Mouse (Mus musculus): ENCODE measurements around the gene Ahrr. TPM values are rescaled to one million over a fixed set of nuclear protein-coding genes. Genes with fewer than 3 reads are reported as not detected.

The Ahrr gene
- 0.27 and 0.32 TPM in 2 replicates for total RNA-seq (2012; rRNA removed)

GRCm38 (mm10) chr13:74292167-74292566 is at the start of gene Ahrr:
TSS of gene Ahrr (minus strand) at chr13:74292331.
- H3K27ac ChIP-seq (ENCODE audit: insufficient read depth, low read depth, low read length, poor library complexity, severe bottlenecking): no peak within 1 kb of the TSS
- H3K36me3 ChIP-seq (ENCODE audit: control insufficient read depth, insufficient read depth, low read length, poor library complexity, severe bottlenecking): no peaks in the 10 kb centered on the region
- TF ChIP-seq ZC3H11A (IDR thresholded peaks at IDR 0.05; ENCODE audit: borderline replicate concordance, low read depth, low read length) (0 out of 2 replicates have a peak, but pooled peaks have one; percentile 28), HCFC1 (IDR thresholded peaks at IDR 0.05; ENCODE audit: borderline replicate concordance, insufficient read depth, low read length) (no peak)
- in situ Hi-C loops (cut with MboI; ENCODE audit: low sequenced_read_pairs in 2 of 2, unreplicated experiment in 2 of 2): no loop called here
- no peaks in the 10 kb centered on the region; a peak in 1 of 4 replicates for H3K4me1 ChIP-seq (ENCODE audit: control insufficient read depth in 2 of 2, insufficient read depth in 2 of 2, low read length in 2 of 2, poor library complexity in 1 of 2)
- no peaks in the 10 kb centered on the region for H3K9me3 ChIP-seq (ENCODE audit: control insufficient read depth, insufficient read depth, low read depth, low read length)
- peak within 1 kb of the TSS; percentile 23 to 55; a peak in 3 of 4 replicates for H3K4me3 ChIP-seq (ENCODE audit: insufficient read depth in 1 of 2, low read depth in 1 of 2, low read length in 2 of 2, poor library complexity in 1 of 2, severe bottlenecking in 1 of 2)
- DNase-seq (ENCODE audit: low read depth, low spot score): peak; percentile 53
- H3K9ac ChIP-seq (ENCODE audit: insufficient read depth, low read depth, low read length, poor library complexity, severe bottlenecking): no peak within 1 kb of the TSS

GRCm38 (mm10) chr13:74341036-74341435 is 48.9 kb upstream of the Ahrr start:
- H3K36me3 ChIP-seq (ENCODE audit: control insufficient read depth, insufficient read depth, low read length, poor library complexity, severe bottlenecking): peaks cover 11% of the 10 kb centered on the region
- peak; percentile 63 for DNase-seq (ENCODE audit: low read depth, low spot score)
- peak; percentile 90 for TF ChIP-seq ZC3H11A (IDR thresholded peaks at IDR 0.05; ENCODE audit: borderline replicate concordance, low read depth, low read length)
- TF ChIP-seq MAFK (IDR thresholded peaks at IDR 0.05; ENCODE audit: insufficient read depth, low read depth, low read length): 0 out of 2 replicates have a peak, but pooled peaks have one; percentile 36
- no peak for TF ChIP-seq HCFC1 (IDR thresholded peaks at IDR 0.05; ENCODE audit: borderline replicate concordance, insufficient read depth, low read length)
- no peak for TF ChIP-seq CHD2 (IDR thresholded peaks at IDR 0.05; ENCODE audit: low read depth, low read length)
- no peak for TF ChIP-seq ZNF384 (IDR thresholded peaks at IDR 0.05; ENCODE audit: low read depth, low read length)
- H3K27ac ChIP-seq (ENCODE audit: insufficient read depth, low read depth, low read length, poor library complexity, severe bottlenecking): no peak overlapping the region
- in situ Hi-C loops (cut with MboI; ENCODE audit: low sequenced_read_pairs in 2 of 2, unreplicated experiment in 2 of 2): no loop called here
- no peak overlapping the region for H3K4me3 ChIP-seq (ENCODE audit: insufficient read depth in 1 of 2, low read depth in 1 of 2, low read length in 2 of 2, poor library complexity in 1 of 2, severe bottlenecking in 1 of 2)
- H3K9ac ChIP-seq (ENCODE audit: insufficient read depth, low read depth, low read length, poor library complexity, severe bottlenecking): no peak overlapping the region
- H3K9me3 ChIP-seq (ENCODE audit: control insufficient read depth, insufficient read depth, low read depth, low read length): no peaks in the 10 kb centered on the region
- H3K4me1 ChIP-seq (ENCODE audit: control insufficient read depth in 2 of 2, insufficient read depth in 2 of 2, low read length in 2 of 2, poor library complexity in 1 of 2): no peaks in the 10 kb centered on the region

GRCm38 (mm10) chr13:74329321-74329720 is 37.2 kb upstream of the Ahrr start:
- Histone ChIP-seq H3K4me3 (ENCODE audit: insufficient read depth in 1 of 2, low read depth in 1 of 2, low read length in 2 of 2, poor library complexity in 1 of 2, severe bottlenecking in 1 of 2) (no peak overlapping the region), H3K36me3 (ENCODE audit: control insufficient read depth, insufficient read depth, low read length, poor library complexity, severe bottlenecking) (peaks cover 31% of the 10 kb centered on the region), H3K9me3 (ENCODE audit: control insufficient read depth, insufficient read depth, low read depth, low read length) (no peaks in the 10 kb centered on the region), H3K27ac (ENCODE audit: insufficient read depth, low read depth, low read length, poor library complexity, severe bottlenecking) (no peak overlapping the region), H3K4me1 (ENCODE audit: control insufficient read depth in 2 of 2, insufficient read depth in 2 of 2, low read length in 2 of 2, poor library complexity in 1 of 2) (no peaks in the 10 kb centered on the region), H3K9ac (ENCODE audit: insufficient read depth, low read depth, low read length, poor library complexity, severe bottlenecking) (no peak overlapping the region)
- DNase-seq (ENCODE audit: low read depth, low spot score): no peak
- TF ChIP-seq ZC3H11A (IDR thresholded peaks at IDR 0.05; ENCODE audit: borderline replicate concordance, low read depth, low read length) (no peak), MAFK (IDR thresholded peaks at IDR 0.05; ENCODE audit: insufficient read depth, low read depth, low read length) (no peak), HCFC1 (IDR thresholded peaks at IDR 0.05; ENCODE audit: borderline replicate concordance, insufficient read depth, low read length) (no peak), ZNF384 (IDR thresholded peaks at IDR 0.05; ENCODE audit: low read depth, low read length) (no peak), CHD2 (IDR thresholded peaks at IDR 0.05; ENCODE audit: low read depth, low read length) (no peak)
- in situ Hi-C loops (cut with MboI; ENCODE audit: low sequenced_read_pairs in 2 of 2, unreplicated experiment in 2 of 2): no loop called here

GRCm38 (mm10) chr13:74317170-74317849 is 25.2 kb upstream of the Ahrr start, which contains the start of gene Pdcd6:
TSS of gene Pdcd6 (minus strand) at chr13:74317580.
- Histone ChIP-seq H3K4me1 (ENCODE audit: control insufficient read depth in 2 of 2, insufficient read depth in 2 of 2, low read length in 2 of 2, poor library complexity in 1 of 2) (no peaks in the 10 kb centered on the region), H3K9ac (ENCODE audit: insufficient read depth, low read depth, low read length, poor library complexity, severe bottlenecking) (peak within 1 kb of the TSS; percentile 89), H3K4me3 (ENCODE audit: insufficient read depth in 1 of 2, low read depth in 1 of 2, low read length in 2 of 2, poor library complexity in 1 of 2, severe bottlenecking in 1 of 2) (peak within 1 kb of the TSS; percentile 84 to 96), H3K9me3 (ENCODE audit: control insufficient read depth, insufficient read depth, low read depth, low read length) (no peaks in the 10 kb centered on the region), H3K36me3 (ENCODE audit: control insufficient read depth, insufficient read depth, low read length, poor library complexity, severe bottlenecking) (peaks cover 4% of the 10 kb centered on the region), H3K27ac (ENCODE audit: insufficient read depth, low read depth, low read length, poor library complexity, severe bottlenecking) (no peak within 1 kb of the TSS; the same call in 1 of the 2 replicates)
- in situ Hi-C loops (cut with MboI; ENCODE audit: low sequenced_read_pairs in 2 of 2, unreplicated experiment in 2 of 2): no loop called here
- no peak for TF ChIP-seq HCFC1 (IDR thresholded peaks at IDR 0.05; ENCODE audit: borderline replicate concordance, insufficient read depth, low read length)
- no peak for TF ChIP-seq ZC3H11A (IDR thresholded peaks at IDR 0.05; ENCODE audit: borderline replicate concordance, low read depth, low read length)
- no peak for TF ChIP-seq MAFK (IDR thresholded peaks at IDR 0.05; ENCODE audit: insufficient read depth, low read depth, low read length)
- DNase-seq (ENCODE audit: low read depth, low spot score): peak; percentile 98

Measured in ES-E14 (cell line).